Mouse (Mus musculus) cortical plate, adult 2 months (tissue): ENCODE data around the gene Pdgfb.

Experiments used
- CTCF ChIP-seq: fragments of 200-500 bp; IDR thresholded peaks from 2 replicates; pipeline ENCODE4 v1.5.1; 2011; ENCODE audit warnings: mild to moderate bottlenecking, control low read depth, low read length; ENCODE audit not compliant: insufficient read depth; ENCODE audit errors: extremely low read depth
- POLR2A ChIP-seq: fragments of 200-500 bp; IDR thresholded peaks from 2 replicates; pipeline ENCODE4 v1.6.1; 2011; ENCODE audit warnings: mild to moderate bottlenecking, low read length, control low read depth; ENCODE audit not compliant: insufficient read depth; ENCODE audit errors: extremely low read depth

- TF ChIP-seq POLR2A (no peak), CTCF (no peak)
These were observed 10.0 kb downstream of the Pdgfb start for GRCm38 (mm10) chr15:80004644-80005340.
